Mouse (Mus musculus): ENCODE results near the gene Zdhhc18.

GRCm38 (mm10) chr4:133604856-133605255, 45.1 kb downstream of the Zdhhc18 start:
- TF ChIP-seq CTCF (IDR thresholded peaks at IDR 0.05; ENCODE audit: control insufficient read depth, insufficient read depth, insufficient replicate concordance, low read depth, low read length) (no peak), POLR2A (IDR thresholded peaks at IDR 0.05; ENCODE audit: control insufficient read depth, low read depth, low read length) (no peak)

Measured in testis, adult 2 months (tissue).